Mouse (Mus musculus) liver, postnatal 0 days (tissue): ENCODE data around the gene Mapkap1.

ENCODE experiments used
- CTCF ChIP-seq: sonication (generic); IDR thresholded peaks from 2 replicates; pipeline ENCODE4 v1.5.1; 2016; ENCODE audit warnings: antibody characterized with exemption, low read depth
- EP300 ChIP-seq: IDR thresholded peaks from 2 replicates; pipeline ENCODE4 v1.6.1; 2016; ENCODE audit warnings: antibody characterized with exemption, low read depth, mild to moderate bottlenecking

DNA sequence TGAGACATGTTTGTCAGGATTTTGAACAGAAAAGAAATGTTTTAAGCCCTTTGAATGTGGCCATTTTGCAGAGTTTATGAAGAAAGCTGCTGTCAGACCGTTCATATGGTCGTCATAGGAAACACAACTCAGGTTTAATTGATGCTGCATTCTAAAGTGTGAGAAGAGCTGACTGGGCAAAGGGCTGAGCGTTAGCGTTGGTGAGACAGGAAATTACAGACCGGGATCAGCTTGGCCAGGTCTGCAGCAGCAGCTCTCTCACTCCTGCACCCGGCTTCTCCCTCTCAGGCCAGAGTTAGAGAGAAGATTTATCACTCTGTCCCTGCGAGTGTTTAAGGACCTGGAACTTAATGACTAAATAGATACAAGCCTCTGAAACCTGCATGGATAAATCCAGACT, 194.2 kb downstream of the Mapkap1 start:
- TF ChIP-seq CTCF (no peak), EP300 (no peak)
